Mouse (Mus musculus) G1E (cell line): Measurements from ENCODE around the gene Alg2.

Experiments used
- CTCF ChIP-seq: IDR thresholded peaks from 2 replicates; pipeline ENCODE4 v1.5.1; 2012; ENCODE audit warnings: low read depth, low read length, inconsistent platforms, mixed read lengths
- GATA1 ChIP-seq: IDR thresholded peaks from 2 replicates; pipeline ENCODE4 v1.6.1; 2012; ENCODE audit warnings: borderline replicate concordance, low read length, inconsistent platforms, mixed read lengths
- GATA2 ChIP-seq: IDR thresholded peaks from 2 replicates; pipeline ENCODE4 v1.6.1; 2012; ENCODE audit warnings: low read depth, low read length, inconsistent platforms, borderline replicate concordance
- POLR2AphosphoS5 ChIP-seq: IDR thresholded peaks from 2 replicates; pipeline ENCODE4 v1.6.1; 2012; ENCODE audit warnings: low read depth, low read length, inconsistent platforms; ENCODE audit not compliant: insufficient replicate concordance
- TAL1 ChIP-seq: conservative IDR thresholded peaks from 2 replicates; pipeline ENCODE4 v1.6.1; 2012; ENCODE audit warnings: low read depth, low read length, inconsistent platforms, mixed read lengths

DNA sequence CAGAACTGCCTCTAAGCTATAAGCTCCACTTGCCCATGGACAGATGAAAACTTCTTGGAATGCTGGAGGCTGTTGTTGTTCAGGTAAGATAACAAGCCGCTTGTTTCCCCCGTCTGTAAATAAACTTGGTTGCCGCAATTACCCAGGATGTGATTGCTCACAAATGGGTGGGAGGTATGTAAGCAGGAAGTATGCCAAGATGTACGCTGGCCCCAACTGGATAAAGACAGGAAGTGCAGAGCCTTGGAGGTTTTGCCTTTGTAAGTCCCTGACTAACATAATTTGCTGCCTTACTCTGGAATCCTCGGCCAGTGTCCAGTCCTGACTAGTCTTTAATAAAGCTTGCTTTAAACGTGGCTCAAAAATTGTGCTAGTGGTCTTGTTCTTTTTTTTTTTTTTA is 43.6 kb downstream of the Alg2 start:
- TF ChIP-seq CTCF (no peak), GATA1 (no peak), TAL1 (no peak), POLR2AphosphoS5 (no peak), GATA2 (no peak)
